ENCODE assay signal across 19 mouse cellular contexts in the genomic region with DNA sequence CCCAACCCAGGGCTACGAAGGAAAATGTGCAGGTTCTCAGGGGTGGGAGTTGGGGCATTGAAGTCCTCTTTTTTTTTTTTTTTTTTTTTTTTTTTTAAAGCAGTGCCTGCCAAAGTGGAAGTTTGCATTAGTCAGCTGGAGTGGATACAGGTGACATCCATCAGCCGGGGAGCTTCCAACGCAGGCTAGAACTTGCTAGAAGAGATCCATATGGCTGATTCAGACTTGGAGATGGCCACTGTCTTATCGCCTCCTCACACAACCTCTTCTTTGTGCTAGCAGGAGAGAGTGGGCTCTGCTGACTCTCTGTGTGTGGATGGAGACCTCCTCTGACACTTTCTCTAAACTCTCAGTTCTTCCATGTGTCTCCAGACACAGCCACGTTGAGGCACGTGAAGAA. TPM values are rescaled to one million over a fixed set of nuclear protein-coding genes. Genes with fewer than 3 reads are reported as not detected.
A peak's percentile ranks its signal among the peaks of the same experiment; 100 is the strongest.
DNase-seq lines count a peak whose midpoint lies in the region; ATAC-seq lines count a peak whose summit lies in the region.
"Had no signal": no experiment of that assay in that cellular context is flagged by ENCODE, and none has a peak within 500 bp of the region (broad histone marks: within the 10 kb centered on the region; RNA-seq: fewer than 3 reads in every experiment).

No protein-coding gene starts in this region.

- intact Hi-C loops in heart, postnatal 36 days (cut with DNase I): no loop called here
- intact Hi-C loops in heart, postnatal 25 days (cut with DNase I): no loop called here

- peak; percentile 64 for DNase-seq in heart, adult 11 months
- no peak for DNase-seq in heart, postnatal 36 days
- no peak for DNase-seq in heart, postnatal 25 days (ENCODE audit: low spot score)
- DNase-seq in lung, postnatal 36 days: no peak
- no peak for DNase-seq in cerebellum, adult 18-20 months
- no peak for DNase-seq in urinary bladder, postnatal 25 days (ENCODE audit: low spot score)
- DNase-seq: adrenal gland, postnatal 36 days; cerebellum, adult 8-10 months; gastrocnemius, postnatal 10 days; kidney, adult 9 months; liver, postnatal 0 days had no signal

- no peak for ATAC-seq in heart, embryonic 16.5 days (replicated peaks; ENCODE audit: extremely low read depth, insufficient read depth, low FRiP score)
- ATAC-seq in lung, embryonic 16.5 days (ENCODE audit: low read depth): no peak
- ATAC-seq: hindbrain, embryonic 16.5 days; liver, postnatal 0 days had no signal

- H3K4me2 ChIP-seq in heart, embryonic 16.5 days (ENCODE audit: low read depth, low read length): no peak overlapping the region
- no peak overlapping the region for H3K4me2 ChIP-seq in lung, embryonic 16.5 days (ENCODE audit: low read depth, low read length)
- H3K4me2 ChIP-seq: midbrain, embryonic 12.5 days had no signal

- no peak overlapping the region for H3K4me3 ChIP-seq in heart, embryonic 16.5 days (ENCODE audit: low read length)
- no peak overlapping the region for H3K4me3 ChIP-seq in lung, embryonic 16.5 days (ENCODE audit: low read length)
- H3K4me3 ChIP-seq: forebrain, embryonic 10.5 days; limb, embryonic 10.5 days; midbrain, embryonic 12.5 days had no signal

- H3K4me1 ChIP-seq in heart, embryonic 16.5 days (ENCODE audit: control insufficient read depth, insufficient read depth, low read length): peaks cover 45% of the 10 kb centered on the region
- H3K4me1 ChIP-seq in lung, embryonic 16.5 days (replicated peaks; ENCODE audit: control insufficient read depth, insufficient read depth, low read length): peaks cover 57% of the 10 kb centered on the region

- H3K27me3 ChIP-seq in heart, embryonic 16.5 days (ENCODE audit: control insufficient read depth, insufficient read depth, low read length): no peaks in the 10 kb centered on the region
- H3K27me3 ChIP-seq in lung, embryonic 16.5 days (ENCODE audit: control insufficient read depth, insufficient read depth, low read depth, low read length): no peaks in the 10 kb centered on the region

- H3K36me3 ChIP-seq in heart, embryonic 16.5 days (ENCODE audit: control insufficient read depth, insufficient read depth): no peaks in the 10 kb centered on the region
- no peaks in the 10 kb centered on the region for H3K36me3 ChIP-seq in lung, embryonic 16.5 days (ENCODE audit: control insufficient read depth, insufficient read depth, low read length)
- H3K36me3 ChIP-seq: forebrain, embryonic 10.5 days; G1E; limb, embryonic 10.5 days; midbrain, embryonic 12.5 days had no signal

- H3K9ac ChIP-seq in heart, embryonic 16.5 days (ENCODE audit: low read length): peak overlapping the region; percentile 48
- 0 out of 2 replicates have a peak overlapping the region, but pooled peaks have one; percentile 34 for H3K9ac ChIP-seq in lung, embryonic 16.5 days (ENCODE audit: low read length)
- H3K9ac ChIP-seq: liver, postnatal 0 days; midbrain, embryonic 12.5 days had no signal

- peak overlapping the region; percentile 75 for H3K27ac ChIP-seq in heart, embryonic 16.5 days (ENCODE audit: low read length)
- H3K27ac ChIP-seq in lung, embryonic 16.5 days (ENCODE audit: low read length): 0 out of 2 replicates have a peak overlapping the region, but pooled peaks have one; percentile 36
- H3K27ac ChIP-seq: forebrain, embryonic 10.5 days; limb, embryonic 10.5 days; midbrain, embryonic 12.5 days had no signal

- WGBS in heart, embryonic 16.5 days: 58% methylated on average over 6 of the region's 6 CpGs
- WGBS in lung, embryonic 16.5 days: 39% methylated on average over 6 of the region's 6 CpGs

- H3K9me3 ChIP-seq in heart, embryonic 16.5 days (replicated peaks; ENCODE audit: control insufficient read depth, low read length): no peaks in the 10 kb centered on the region
- no peaks in the 10 kb centered on the region for H3K9me3 ChIP-seq in lung, embryonic 16.5 days (ENCODE audit: control insufficient read depth, low read length)
- H3K9me3 ChIP-seq: forebrain, embryonic 10.5 days; G1E; limb, embryonic 10.5 days; midbrain, embryonic 12.5 days had no signal

RNA-seq across cellular contexts. Expression of a gene that starts 53.9 kb away (rescaled TPM):
- total RNA-seq in heart, postnatal 36 days (2021): 1 to 10 TPM; 5.2 to 6.3 TPM
- 3.0 and 3.3 TPM in 2 replicates for polyA plus RNA-seq in heart, embryonic 16.5 days (2015; fragmentation: Nextera tagmentation; extraction: Ambion mirVana)
- 1 to 10 TPM; 4.7 to 6.3 TPM for total RNA-seq in heart, postnatal 25 days (2021)
- 1.8 and 2.3 TPM in 2 replicates for polyA plus RNA-seq in lung, embryonic 16.5 days (2015; fragmentation: Nextera tagmentation; extraction: Ambion mirVana)
- total RNA-seq: monocyte, adult 5-6 weeks had no signal
- polyA plus RNA-seq: G1E had no signal
